Mouse (Mus musculus): Measurements from ENCODE around the gene Olfr215. TPM values are rescaled to one million over a fixed set of nuclear protein-coding genes. Genes with fewer than 3 reads are reported as not detected.
"Not testable (repeated sequence)": the region's sequence is repeated elsewhere in the genome, so short reads cannot be mapped to it uniquely, and the experiment has no call there.

Gene Olfr215
- not detected in 2 replicates for polyA plus RNA-seq (2012; rRNA removed)

DNA sequence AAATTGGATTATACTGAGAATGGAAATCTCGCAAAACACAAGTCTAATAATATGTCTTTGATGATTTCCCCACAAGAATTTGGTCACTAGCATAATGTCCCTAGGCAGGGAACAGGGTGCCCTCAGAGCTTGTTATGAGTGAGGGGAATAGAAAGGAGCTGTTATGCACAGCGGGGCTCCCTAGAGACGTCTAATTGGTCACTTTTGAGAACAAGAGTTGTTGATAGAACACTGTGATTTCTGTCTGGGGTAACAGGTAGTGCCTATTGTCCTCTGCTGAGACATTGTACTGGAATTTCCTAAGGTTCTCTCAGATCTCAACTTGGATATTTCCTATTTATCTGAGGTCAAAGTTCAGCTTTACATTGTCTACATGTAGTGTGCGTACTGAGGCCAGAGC is at the start of gene Olfr215:
TSS of gene Olfr215 (minus strand) at position 101 of the 400 bp plus-strand sequence.
- no peak within 1 kb of the TSS for H3K4me3 ChIP-seq (replicated peaks; ENCODE audit: insufficient read depth, low read depth, low read length)
- no peaks in the 10 kb centered on the region for H3K27me3 ChIP-seq (ENCODE audit: control insufficient read depth, insufficient read depth, low read length)
- whole genome bisulfite sequencing = 46% methylated on average over 4 of the region's 4 CpGs
- H3K27ac ChIP-seq (ENCODE audit: insufficient read depth, low read length) = no peak within 1 kb of the TSS
- DNase-seq = no peak
- TF ChIP-seq POLR2A (IDR thresholded peaks at IDR 0.05; ENCODE audit: borderline replicate concordance, insufficient read depth, low read length) = no peak
- no peak for TF ChIP-seq CTCF (IDR thresholded peaks at IDR 0.05; ENCODE audit: borderline replicate concordance, insufficient read depth, low read depth, low read length)
- no peaks in the 10 kb centered on the region for H3K4me1 ChIP-seq (ENCODE audit: control insufficient read depth, insufficient read depth, low read length)

DNA sequence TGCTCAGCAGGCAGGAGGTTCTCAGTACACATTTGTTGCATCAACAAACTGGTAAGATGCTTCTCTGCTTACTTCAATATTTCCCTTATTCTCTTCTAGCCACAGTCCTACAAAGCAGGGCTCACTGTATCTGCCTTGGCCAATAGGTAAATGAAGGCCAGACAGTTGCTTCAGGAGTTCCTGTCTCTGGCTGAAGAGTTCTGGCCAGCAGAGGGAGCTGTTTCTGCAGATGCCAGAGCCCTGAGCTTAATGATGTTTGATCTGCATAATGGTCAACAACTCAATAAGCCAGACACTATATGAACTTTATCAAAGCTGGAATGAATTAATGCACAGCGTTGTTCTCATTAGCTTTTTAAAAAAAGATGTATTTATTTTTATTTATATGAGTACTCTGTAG is 48.1 kb upstream of the Olfr215 start:
- Histone ChIP-seq H3K27ac (ENCODE audit: insufficient read depth, low read length) (no peak overlapping the region), H3K4me3 (replicated peaks; ENCODE audit: insufficient read depth, low read depth, low read length) (no peak overlapping the region), H3K27me3 (ENCODE audit: control insufficient read depth, insufficient read depth, low read length) (no peaks in the 10 kb centered on the region), H3K4me1 (ENCODE audit: control insufficient read depth, insufficient read depth, low read length) (no peaks in the 10 kb centered on the region)
- TF ChIP-seq CTCF (IDR thresholded peaks at IDR 0.05; ENCODE audit: borderline replicate concordance, insufficient read depth, low read depth, low read length) = peak; percentile 59
- TF ChIP-seq POLR2A (IDR thresholded peaks at IDR 0.05; ENCODE audit: borderline replicate concordance, insufficient read depth, low read length) = no peak
- peak; percentile 60 to 63 for DNase-seq
- 60% methylated on average over 1 of the region's 1 CpGs for WGBS

DNA sequence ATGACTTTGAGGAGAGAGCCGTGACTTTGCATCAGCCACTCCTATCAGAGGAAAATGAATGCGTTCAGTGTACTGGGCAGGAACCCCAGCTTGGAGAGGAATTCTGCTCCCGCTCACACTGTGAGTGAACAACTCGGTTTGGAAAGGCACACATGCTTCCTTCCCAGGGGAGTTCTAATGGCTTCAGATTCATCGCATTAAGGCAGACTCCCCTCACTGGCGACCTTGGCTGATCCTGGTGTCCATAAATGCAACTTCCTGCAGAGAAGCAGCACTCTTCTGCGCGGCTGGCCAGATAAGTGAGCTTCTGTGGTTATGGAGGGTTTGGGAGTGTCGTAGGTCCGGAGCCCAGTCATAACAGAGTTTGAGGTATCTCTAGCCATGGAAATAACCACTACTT is 45.8 kb upstream of the Olfr215 start:
- H3K27me3 ChIP-seq (ENCODE audit: control insufficient read depth, insufficient read depth, low read length) = no peaks in the 10 kb centered on the region
- no peak for DNase-seq
- TF ChIP-seq POLR2A (IDR thresholded peaks at IDR 0.05; ENCODE audit: borderline replicate concordance, insufficient read depth, low read length) (no peak), CTCF (IDR thresholded peaks at IDR 0.05; ENCODE audit: borderline replicate concordance, insufficient read depth, low read depth, low read length) (no peak)
- 79% methylated on average over 10 of the region's 10 CpGs for WGBS
- H3K27ac ChIP-seq (ENCODE audit: insufficient read depth, low read length) = no peak overlapping the region
- H3K4me1 ChIP-seq (ENCODE audit: control insufficient read depth, insufficient read depth, low read length) = no peaks in the 10 kb centered on the region
- H3K4me3 ChIP-seq (replicated peaks; ENCODE audit: insufficient read depth, low read depth, low read length) = no peak overlapping the region

DNA sequence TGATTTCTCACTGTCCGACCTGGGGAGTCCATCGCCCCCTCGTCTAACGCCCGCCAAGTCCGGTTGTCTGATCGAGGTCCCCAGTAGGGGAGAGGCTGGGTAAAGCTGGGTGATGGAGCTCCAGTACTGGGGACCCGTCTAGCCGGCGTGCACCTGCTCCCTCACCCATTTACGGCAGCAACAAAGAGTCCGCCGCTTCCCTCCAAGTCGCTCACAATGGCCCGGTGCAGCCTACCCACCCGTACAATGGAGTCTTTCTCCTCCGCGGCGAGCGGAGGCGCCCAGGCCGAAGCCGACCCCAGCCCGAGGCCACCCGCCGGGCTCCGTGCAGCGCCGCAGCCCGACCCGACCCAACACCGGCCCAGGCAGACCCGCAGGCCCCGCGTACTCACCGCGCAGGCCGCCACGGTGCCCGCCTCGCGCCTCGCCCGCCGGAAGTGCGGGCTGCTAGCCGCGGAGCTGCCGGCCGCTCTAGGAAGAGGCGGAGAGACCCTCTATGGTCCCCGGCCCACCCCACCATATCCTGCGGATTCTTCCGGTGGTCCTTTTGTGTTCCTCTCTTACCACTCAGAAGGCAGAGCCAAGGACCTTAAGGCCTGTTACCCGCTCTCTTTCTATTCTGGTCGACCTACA is 44.7 kb upstream of the Olfr215 start, which contains the start of gene Zfp422:
TSS of gene Zfp422 (minus strand) at position 461 of the 633 bp plus-strand sequence.
- Histone ChIP-seq H3K4me1 (ENCODE audit: control insufficient read depth, insufficient read depth, low read length) (no peaks in the 10 kb centered on the region), H3K4me3 (replicated peaks; ENCODE audit: insufficient read depth, low read depth, low read length) (peak within 1 kb of the TSS; percentile 89), H3K27me3 (ENCODE audit: control insufficient read depth, insufficient read depth, low read length) (no peaks in the 10 kb centered on the region), H3K27ac (ENCODE audit: insufficient read depth, low read length) (peak within 1 kb of the TSS; percentile 75)
- DNase-seq = peak; percentile 78 to 80
- WGBS = under 1% methylated on average over 55 of the region's 56 CpGs
- TF ChIP-seq CTCF (IDR thresholded peaks at IDR 0.05; ENCODE audit: borderline replicate concordance, insufficient read depth, low read depth, low read length) = no peak
- 0 out of 2 replicates have a peak, but pooled peaks have one; percentile 37 for TF ChIP-seq POLR2A (IDR thresholded peaks at IDR 0.05; ENCODE audit: borderline replicate concordance, insufficient read depth, low read length)

DNA sequence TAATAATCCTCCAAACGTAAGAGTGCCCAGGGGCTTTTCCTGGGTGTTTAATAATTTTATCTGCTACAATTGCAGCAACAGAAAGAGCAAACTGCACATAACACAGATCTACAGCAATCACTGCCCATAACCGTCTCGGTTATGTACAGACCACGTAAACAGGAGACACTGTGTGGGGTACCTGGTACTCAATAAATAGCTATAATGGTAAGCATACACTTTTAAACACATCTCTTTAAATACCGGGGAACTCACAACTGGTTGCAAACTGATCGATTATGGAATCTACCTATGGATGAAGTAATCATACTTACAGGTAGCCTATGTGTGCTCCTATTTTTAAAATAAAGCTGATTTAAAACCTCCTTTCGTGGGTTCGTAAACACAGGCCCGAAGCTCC is 44.1 kb upstream of the Olfr215 start:
- WGBS = 5% methylated on average over 9 of the region's 9 CpGs
- H3K27ac ChIP-seq (ENCODE audit: insufficient read depth, low read length) = peak overlapping the region; percentile 75; the same call in 1 of the 2 replicates

DNA sequence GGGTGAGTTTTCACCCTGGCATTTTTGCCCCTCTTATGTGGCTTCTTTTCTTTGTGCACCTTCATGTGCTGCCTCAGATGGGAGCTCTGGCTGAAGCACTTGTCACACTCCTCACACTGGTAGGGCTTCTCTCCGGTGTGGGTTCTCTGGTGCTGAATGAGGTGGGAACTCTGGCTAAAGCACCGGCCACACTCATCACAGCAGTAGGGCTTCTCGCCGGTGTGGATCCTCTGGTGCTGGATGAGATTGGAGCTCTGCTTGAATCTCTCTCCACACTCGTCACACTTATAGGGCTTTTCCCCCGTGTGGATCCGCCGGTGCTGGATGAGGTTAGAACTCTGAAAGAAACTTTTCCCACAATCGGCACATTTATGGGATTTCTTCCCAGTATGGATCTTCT is 42.4 kb upstream of the Olfr215 start:
- H3K27ac ChIP-seq (ENCODE audit: insufficient read depth, low read length); H3K4me3 ChIP-seq (replicated peaks; ENCODE audit: insufficient read depth, low read depth, low read length); DNase-seq; H3K4me1 ChIP-seq (ENCODE audit: control insufficient read depth, insufficient read depth, low read length); H3K27me3 ChIP-seq (ENCODE audit: control insufficient read depth, insufficient read depth, low read length): not testable (repeated sequence)
- 95% methylated on average over 9 of the region's 9 CpGs for WGBS

More for the DNA sequence above, 44.1 kb upstream of the Olfr215 start:
- TF ChIP-seq POLR2A (IDR thresholded peaks at IDR 0.05; ENCODE audit: borderline replicate concordance, insufficient read depth, low read length) = no peak
- no peak for TF ChIP-seq CTCF (IDR thresholded peaks at IDR 0.05; ENCODE audit: borderline replicate concordance, insufficient read depth, low read depth, low read length)
- H3K4me3 ChIP-seq (replicated peaks; ENCODE audit: insufficient read depth, low read depth, low read length) = peak overlapping the region; percentile 89
- no peak for DNase-seq
- no peaks in the 10 kb centered on the region for H3K27me3 ChIP-seq (ENCODE audit: control insufficient read depth, insufficient read depth, low read length)
- no peaks in the 10 kb centered on the region for H3K4me1 ChIP-seq (ENCODE audit: control insufficient read depth, insufficient read depth, low read length)

DNA sequence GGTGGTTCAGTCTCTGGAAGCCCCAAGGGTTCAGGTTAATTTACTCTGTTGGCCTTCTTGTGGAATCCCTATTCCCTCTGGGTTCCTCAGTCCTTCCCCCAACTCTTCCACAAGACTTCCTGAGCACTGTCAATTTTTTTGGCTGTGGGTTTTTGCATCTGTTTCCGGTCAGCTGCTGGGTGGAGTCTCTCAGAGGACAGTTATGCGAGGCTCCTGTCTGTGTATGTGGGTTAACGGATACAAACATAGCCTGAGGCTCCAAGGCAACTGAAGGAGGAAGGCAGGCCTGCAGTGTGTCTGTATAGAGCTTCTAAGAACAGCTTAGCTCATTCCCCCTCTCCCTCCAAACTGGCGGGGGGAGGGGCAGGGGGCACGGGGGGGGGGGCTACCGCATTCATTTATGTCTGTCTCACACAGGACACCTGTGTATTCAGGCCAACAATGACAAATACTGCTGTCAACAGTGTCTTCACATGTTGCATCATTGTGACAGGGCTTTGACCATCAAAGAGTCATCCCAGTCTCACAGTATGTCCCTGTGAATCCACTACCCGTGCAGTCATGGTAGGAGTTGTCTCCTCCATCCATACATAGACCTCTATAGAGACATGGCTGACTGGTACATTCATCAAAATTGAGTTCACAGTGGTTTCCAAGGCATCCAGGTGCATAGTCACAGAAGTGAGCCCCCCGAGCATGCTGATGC is 37.5 kb upstream of the Olfr215 start:
- TF ChIP-seq POLR2A (IDR thresholded peaks at IDR 0.05; ENCODE audit: borderline replicate concordance, insufficient read depth, low read length) (no peak), CTCF (IDR thresholded peaks at IDR 0.05; ENCODE audit: borderline replicate concordance, insufficient read depth, low read depth, low read length) (no peak)
- no peak overlapping the region for H3K27ac ChIP-seq (ENCODE audit: insufficient read depth, low read length)
- no peaks in the 10 kb centered on the region for H3K27me3 ChIP-seq (ENCODE audit: control insufficient read depth, insufficient read depth, low read length)
- H3K4me3 ChIP-seq (replicated peaks; ENCODE audit: insufficient read depth, low read depth, low read length) = no peak overlapping the region
- 55% methylated on average over 8 of the region's 8 CpGs for WGBS
- H3K4me1 ChIP-seq (ENCODE audit: control insufficient read depth, insufficient read depth, low read length) = no peaks in the 10 kb centered on the region
- no peak for DNase-seq

DNA sequence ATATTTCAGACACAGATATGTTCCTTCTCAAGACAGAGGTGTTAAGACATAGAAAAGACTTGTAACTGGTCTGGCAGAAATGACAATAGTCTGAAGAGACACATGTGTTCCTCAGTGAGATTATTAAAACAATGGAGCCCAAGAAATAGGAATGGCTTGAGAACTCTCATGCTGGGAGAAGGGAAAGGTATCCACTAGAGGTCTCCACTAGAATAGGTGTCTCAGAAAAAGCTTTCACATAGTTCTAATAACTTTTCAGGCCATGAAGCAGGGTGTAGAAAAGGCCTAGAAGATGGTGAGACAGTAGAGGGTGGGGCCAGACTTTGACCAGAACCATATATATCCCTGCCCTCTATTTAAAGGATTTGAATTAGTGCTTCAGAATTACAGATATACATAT is 34.1 kb upstream of the Olfr215 start:
- H3K4me3 ChIP-seq (replicated peaks; ENCODE audit: insufficient read depth, low read depth, low read length) = no peak overlapping the region
- no peak for DNase-seq
- no peak overlapping the region for H3K27ac ChIP-seq (ENCODE audit: insufficient read depth, low read length)
- no peak for TF ChIP-seq CTCF (IDR thresholded peaks at IDR 0.05; ENCODE audit: borderline replicate concordance, insufficient read depth, low read depth, low read length)
- TF ChIP-seq POLR2A (IDR thresholded peaks at IDR 0.05; ENCODE audit: borderline replicate concordance, insufficient read depth, low read length) = no peak
- H3K27me3 ChIP-seq (ENCODE audit: control insufficient read depth, insufficient read depth, low read length) = no peaks in the 10 kb centered on the region
- no peaks in the 10 kb centered on the region for H3K4me1 ChIP-seq (ENCODE audit: control insufficient read depth, insufficient read depth, low read length)
